Mouse (Mus musculus) heart, embryonic 15.5 days (tissue): ENCODE measurements around the gene Dennd2d. TPM values are rescaled to one million over a fixed set of nuclear protein-coding genes. Genes with fewer than 3 reads are reported as not detected.

Experiments used
- ATAC-seq: fragments of 200-750 bp; cut with Nextera tagmentation; replicated peaks from 2 replicates; pipeline ENCODE4 v1.8.0; 2017; ENCODE audit warnings: low read depth, moderate TSS enrichment; ENCODE audit not compliant: insufficient number of reproducible peaks, insufficient read depth, low FRiP score
- H3K27ac ChIP-seq: fragments of 300-500 bp; sonication (generic); 2 replicates; pipeline ENCODE4 v1.5.1; 2015; ENCODE audit warnings: mild to moderate bottlenecking, inconsistent platforms
- H3K27me3 ChIP-seq: fragments of 300-500 bp; sonication (generic); 2 replicates; pipeline ENCODE4 v1.6.1; 2015; ENCODE audit warnings: inconsistent platforms
- H3K36me3 ChIP-seq: fragments of 300-500 bp; sonication (generic); 2 replicates; pipeline ENCODE4 v1.6.1; 2015; ENCODE audit warnings: mild to moderate bottlenecking, inconsistent platforms
- H3K4me1 ChIP-seq: fragments of 300-500 bp; sonication (generic); replicated peaks from 2 replicates; pipeline ENCODE4 v1.6.1; 2015; ENCODE audit warnings: inconsistent platforms
- H3K4me2 ChIP-seq: fragments of 300-500 bp; sonication (generic); 2 replicates; pipeline ENCODE4 v1.6.1; 2015; ENCODE audit warnings: inconsistent platforms, mild to moderate bottlenecking, moderate library complexity
- H3K4me3 ChIP-seq: fragments of 300-500 bp; sonication (generic); 2 replicates; pipeline ENCODE4 v1.5.1; 2015; ENCODE audit warnings: mild to moderate bottlenecking, inconsistent platforms
- H3K9ac ChIP-seq: fragments of 300-500 bp; sonication (generic); 2 replicates; pipeline ENCODE4 v1.6.1; 2015; ENCODE audit warnings: mild to moderate bottlenecking, inconsistent platforms
- H3K9me3 ChIP-seq: fragments of 300-500 bp; sonication (generic); replicated peaks from 2 replicates; pipeline ENCODE4 v1.6.1; 2016; ENCODE audit warnings: inconsistent platforms
- WGBS: fragments of 180-500 bp; shearing (Covaris S2); methylation state at CpG from one replicate; pipeline ENCODE4 v1.1.7; 2015; ENCODE audit warnings: mixed read lengths; 5-methylcytosine and 5-hydroxymethylcytosine counted together
- polyA plus RNA-seq: library from polyadenylated mRNA; unstranded; fragments of >200 nt; fragmentation: Nextera tagmentation; extraction: Ambion mirVana; gene quantifications from 2 replicates; pipeline ENCODE4 v1.2.1, GENCODE M21; 2015

The Dennd2d gene
- polyA plus RNA-seq = 1.4 and 6.7 TPM in 2 replicates

DNA sequence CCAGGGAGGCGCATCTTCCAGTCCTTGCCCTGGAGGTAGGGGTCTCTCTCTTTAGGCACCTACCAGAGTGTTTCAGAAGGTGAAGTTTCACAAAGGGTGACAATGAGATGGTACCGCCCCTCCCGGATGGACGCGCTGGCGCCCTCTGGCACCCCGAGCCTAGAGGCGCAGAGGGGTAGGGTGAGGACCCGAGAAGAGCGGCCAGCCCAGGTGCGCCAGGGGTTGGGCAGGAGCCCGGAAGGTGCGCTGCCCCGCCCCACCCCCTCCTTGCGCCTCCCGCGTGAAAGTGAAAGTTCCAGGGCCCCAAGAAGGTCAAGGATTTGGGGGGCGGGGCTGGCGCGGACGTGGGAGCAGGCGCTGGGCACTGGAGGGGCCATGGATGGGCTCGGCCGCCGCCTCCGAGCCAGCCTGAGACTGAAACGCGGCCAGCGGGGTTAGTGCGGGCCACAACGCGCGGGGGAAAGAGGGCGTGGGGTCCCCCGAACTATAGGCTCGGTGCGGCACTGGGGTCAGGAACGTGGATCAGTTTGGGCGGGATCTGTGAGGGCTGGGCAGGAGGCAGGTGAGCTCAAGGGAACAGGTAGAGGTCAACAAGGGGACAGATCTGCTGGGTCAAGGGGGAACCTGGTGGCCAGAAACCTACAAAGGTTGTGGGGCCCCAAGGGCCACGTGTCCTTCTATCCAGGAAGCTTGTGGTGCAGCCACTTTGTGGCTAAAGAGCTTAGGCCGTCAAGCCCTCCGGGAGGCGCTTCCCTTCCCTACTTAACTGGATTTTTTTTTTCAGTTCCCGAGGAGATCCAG is at the start of gene Dennd2d:
Gene Dennd2d (plus strand): TSS at position 125 of the 801 bp plus-strand sequence.
- H3K4me3 ChIP-seq = peak within 1 kb of the TSS; percentile 65
- no peaks in the 10 kb centered on the region for H3K36me3 ChIP-seq
- WGBS = 2% methylated on average over 43 of the region's 44 CpGs
- peak; percentile 70 for ATAC-seq
- peak within 1 kb of the TSS; percentile 52 for H3K9ac ChIP-seq
- peak within 1 kb of the TSS; percentile 85 for H3K4me2 ChIP-seq
- no peaks in the 10 kb centered on the region; the same call in 1 of the 2 replicates for H3K27me3 ChIP-seq
- no peak within 1 kb of the TSS; the same call in 1 of the 2 replicates for H3K27ac ChIP-seq
- H3K4me1 ChIP-seq = peaks cover 8% of the 10 kb centered on the region
- H3K9me3 ChIP-seq = no peaks in the 10 kb centered on the region

DNA sequence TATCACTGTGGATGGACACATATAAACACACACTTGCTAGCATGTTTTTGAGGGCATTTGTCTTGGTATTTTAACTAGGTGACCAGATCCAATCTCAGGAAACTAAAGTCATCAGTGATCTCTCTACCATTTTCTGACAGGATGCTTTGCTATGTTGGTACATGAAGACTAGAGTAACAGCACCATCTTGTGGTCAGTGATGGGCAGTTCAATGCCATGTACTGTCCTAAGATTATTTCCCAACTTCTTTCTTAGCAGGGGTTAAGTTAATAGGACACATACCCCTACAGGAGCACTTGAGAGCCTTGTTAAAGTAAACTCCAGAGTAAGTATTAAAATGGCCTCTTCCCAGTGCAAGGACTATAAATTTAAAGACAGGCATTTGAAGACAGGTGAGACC is 33.6 kb upstream of the Dennd2d start:
- no peak overlapping the region for H3K4me3 ChIP-seq
- H3K4me2 ChIP-seq = no peak overlapping the region
- no peaks in the 10 kb centered on the region for H3K9me3 ChIP-seq
- H3K4me1 ChIP-seq = no peaks in the 10 kb centered on the region
- ATAC-seq = no peak
- H3K9ac ChIP-seq = no peak overlapping the region
- H3K27ac ChIP-seq = no peak overlapping the region
- no peaks in the 10 kb centered on the region for H3K27me3 ChIP-seq
- H3K36me3 ChIP-seq = no peaks in the 10 kb centered on the region

DNA sequence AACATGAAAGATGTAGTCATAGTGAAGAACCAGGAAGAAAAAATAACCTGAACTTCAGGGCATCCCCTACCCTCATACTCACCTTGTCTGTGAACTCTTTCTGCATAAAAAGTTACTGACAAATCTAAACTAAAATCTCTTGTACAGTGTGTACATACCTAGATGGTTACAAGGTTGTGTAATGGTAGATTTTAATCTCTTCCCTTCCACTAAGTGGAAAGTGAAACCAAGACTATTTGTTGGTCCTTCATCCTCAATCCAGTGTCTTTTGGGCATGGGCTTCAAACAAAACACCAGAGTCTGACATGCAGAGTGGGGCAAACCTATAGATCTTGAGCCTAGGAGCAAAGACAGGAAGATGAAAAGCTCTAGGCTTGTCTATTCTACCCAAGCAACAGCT is 33.2 kb upstream of the Dennd2d start:
- Histone ChIP-seq H3K9me3 (no peaks in the 10 kb centered on the region), H3K9ac (no peak overlapping the region), H3K4me3 (no peak overlapping the region), H3K27me3 (no peaks in the 10 kb centered on the region), H3K4me2 (no peak overlapping the region), H3K36me3 (no peaks in the 10 kb centered on the region), H3K4me1 (no peaks in the 10 kb centered on the region), H3K27ac (no peak overlapping the region)
- no peak for ATAC-seq

DNA sequence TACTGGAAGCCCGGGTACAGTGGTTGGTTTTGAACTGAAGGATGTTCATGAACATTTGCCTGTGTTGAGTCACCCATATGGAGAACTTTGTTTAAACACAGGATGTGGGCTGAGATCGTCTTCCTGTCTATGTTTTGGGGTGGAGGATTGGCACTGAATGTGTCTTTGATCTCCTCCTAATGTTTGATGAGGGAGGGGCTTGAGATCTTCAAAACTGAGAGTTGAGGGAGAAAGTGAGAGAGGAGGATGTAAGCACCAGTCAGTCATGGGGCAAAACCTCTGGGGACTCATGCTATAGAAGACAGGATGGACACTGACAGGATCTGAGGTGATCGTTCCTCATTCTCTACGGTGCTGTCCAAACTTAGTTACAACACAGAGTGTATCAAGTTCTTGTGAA is 32.6 kb upstream of the Dennd2d start:
- WGBS = 59% methylated on average over 4 of the region's 4 CpGs
- no peaks in the 10 kb centered on the region for H3K27me3 ChIP-seq
- H3K9ac ChIP-seq = no peak overlapping the region
- no peak for ATAC-seq
- no peak overlapping the region for H3K27ac ChIP-seq
- H3K36me3 ChIP-seq = no peaks in the 10 kb centered on the region
- H3K9me3 ChIP-seq = no peaks in the 10 kb centered on the region
- H3K4me1 ChIP-seq = no peaks in the 10 kb centered on the region
- H3K4me2 ChIP-seq = no peak overlapping the region
- no peak overlapping the region for H3K4me3 ChIP-seq

DNA sequence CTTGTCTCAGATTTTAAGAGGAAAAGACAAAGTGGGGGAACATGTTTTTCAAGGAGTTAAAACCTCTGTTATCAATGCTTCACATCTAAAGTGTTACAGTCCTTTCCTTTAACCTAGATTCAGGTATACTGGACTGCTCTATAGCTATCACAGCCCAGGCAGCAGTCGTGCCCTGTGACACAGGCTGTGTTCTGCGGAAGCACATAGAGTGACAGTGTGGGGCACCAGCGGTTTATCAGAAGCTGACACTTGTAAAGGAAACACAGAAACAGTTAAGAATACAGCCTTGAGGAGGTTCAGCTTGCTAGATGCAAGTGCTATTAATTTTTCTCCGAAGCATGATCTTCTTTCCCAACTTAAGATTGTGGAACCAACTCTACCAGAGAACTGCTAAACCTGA is 29.6 kb upstream of the Dennd2d start:
- H3K9me3 ChIP-seq = no peaks in the 10 kb centered on the region
- H3K4me2 ChIP-seq = no peak overlapping the region
- WGBS = 56% methylated on average over 4 of the region's 4 CpGs
- no peak for ATAC-seq
- H3K4me1 ChIP-seq = no peaks in the 10 kb centered on the region
- no peaks in the 10 kb centered on the region for H3K36me3 ChIP-seq
- no peak overlapping the region for H3K27ac ChIP-seq
- no peaks in the 10 kb centered on the region for H3K27me3 ChIP-seq
- no peak overlapping the region for H3K9ac ChIP-seq
- no peak overlapping the region for H3K4me3 ChIP-seq

DNA sequence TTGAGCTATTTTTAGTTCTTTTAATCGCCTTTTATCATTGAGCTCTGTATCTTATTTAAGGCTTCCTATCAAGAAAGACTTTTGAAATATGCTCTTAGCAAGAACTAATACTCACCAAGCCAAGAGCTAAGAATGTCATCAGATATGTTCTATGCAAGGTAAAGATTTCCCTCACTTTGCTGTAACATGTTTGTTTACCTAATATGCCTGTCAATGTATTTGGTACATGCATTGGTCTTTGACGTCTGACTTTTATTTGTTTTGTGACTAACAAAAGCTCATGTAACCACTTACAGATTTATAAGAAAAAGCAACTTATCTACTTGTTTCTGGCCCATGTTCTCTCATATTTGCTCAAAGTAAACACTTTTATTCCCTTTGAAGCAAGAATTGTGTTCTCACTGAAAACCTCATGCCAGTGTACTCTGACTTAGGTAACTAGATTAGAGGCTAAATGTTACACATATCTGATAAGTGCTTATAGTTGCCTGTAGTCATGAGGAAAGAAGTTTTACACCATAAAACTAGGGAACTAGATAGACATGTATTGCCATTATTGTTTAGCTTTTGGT is 24.8 kb upstream of the Dennd2d start:
- WGBS = 69% methylated on average over 2 of the region's 2 CpGs
- Histone ChIP-seq H3K9me3 (no peaks in the 10 kb centered on the region), H3K4me2 (no peak overlapping the region), H3K27me3 (no peaks in the 10 kb centered on the region), H3K4me1 (no peaks in the 10 kb centered on the region), H3K27ac (no peak overlapping the region), H3K36me3 (no peaks in the 10 kb centered on the region), H3K4me3 (no peak overlapping the region), H3K9ac (no peak overlapping the region)
- ATAC-seq = no peak

DNA sequence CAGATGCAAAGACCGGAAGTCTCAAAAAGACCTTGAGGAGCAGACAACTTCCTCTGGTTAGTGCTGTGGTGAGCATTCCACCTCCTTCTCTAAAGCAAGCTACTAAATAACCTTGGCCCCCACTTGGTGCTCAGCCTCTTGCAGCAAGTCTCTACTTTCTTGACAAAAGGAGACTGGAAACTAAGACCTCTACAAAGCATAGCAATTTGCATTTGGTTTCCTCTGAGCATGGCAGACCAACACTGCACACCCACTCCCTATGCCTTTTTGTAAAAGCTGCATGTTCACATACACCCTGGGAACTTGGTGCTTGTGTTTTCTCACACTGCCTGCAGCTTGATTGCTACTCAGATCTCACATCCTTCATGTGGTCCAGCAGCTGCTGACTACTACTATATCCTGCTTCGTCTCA is 20.1 kb upstream of the Dennd2d start:
- H3K4me3 ChIP-seq = no peak overlapping the region
- H3K9me3 ChIP-seq = no peaks in the 10 kb centered on the region
- ATAC-seq = no peak
- H3K27me3 ChIP-seq = no peaks in the 10 kb centered on the region
- no peak overlapping the region for H3K4me2 ChIP-seq
- no peaks in the 10 kb centered on the region for H3K4me1 ChIP-seq
- H3K27ac ChIP-seq = no peak overlapping the region
- 90% methylated on average over 2 of the region's 2 CpGs for WGBS
- no peak overlapping the region for H3K9ac ChIP-seq
- no peaks in the 10 kb centered on the region for H3K36me3 ChIP-seq

DNA sequence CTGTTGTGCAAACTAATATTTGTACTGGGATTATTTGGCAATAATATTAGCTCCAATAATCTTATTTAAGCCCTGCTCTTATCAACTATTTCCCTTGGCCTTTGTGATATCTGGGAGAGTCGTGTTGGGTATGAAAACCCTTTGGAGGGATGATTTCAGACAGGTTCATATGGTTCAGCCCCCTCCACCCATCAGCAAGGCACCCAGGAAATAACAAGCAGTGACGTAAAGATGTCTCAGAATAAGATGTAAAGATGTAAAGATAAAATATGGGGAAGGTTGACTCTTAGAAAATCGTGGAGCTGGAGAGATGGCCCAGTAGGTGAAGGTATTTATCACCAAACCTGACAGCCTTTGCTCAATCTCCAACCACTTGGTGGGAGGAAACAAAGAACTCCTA is 19.7 kb upstream of the Dennd2d start:
- Histone ChIP-seq H3K27me3 (no peaks in the 10 kb centered on the region), H3K27ac (no peak overlapping the region), H3K9me3 (no peaks in the 10 kb centered on the region), H3K4me2 (no peak overlapping the region), H3K9ac (no peak overlapping the region), H3K4me1 (no peaks in the 10 kb centered on the region), H3K36me3 (no peaks in the 10 kb centered on the region), H3K4me3 (no peak overlapping the region)
- 50% methylated on average over 3 of the region's 3 CpGs for WGBS
- no peak for ATAC-seq

DNA sequence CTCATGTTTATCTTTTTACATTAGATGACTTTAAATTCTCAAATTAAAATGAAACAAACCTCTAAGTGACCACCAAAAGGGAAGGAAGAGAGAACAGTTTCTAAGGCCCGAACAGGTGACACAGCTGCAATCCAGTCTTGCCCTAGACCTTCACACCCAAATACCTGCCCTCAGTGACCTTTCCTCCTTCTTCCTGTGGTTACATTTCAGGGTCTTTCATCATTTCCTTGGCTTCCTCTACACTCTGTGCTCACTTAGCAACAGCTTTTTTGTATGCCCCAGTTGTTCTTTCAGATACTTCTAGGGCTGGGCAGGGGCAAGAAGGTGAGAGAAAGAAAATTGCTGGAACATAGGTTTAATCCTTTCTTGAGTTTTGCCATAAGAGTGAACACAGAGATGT is 17.5 kb upstream of the Dennd2d start:
- H3K4me1 ChIP-seq = no peaks in the 10 kb centered on the region
- no peak overlapping the region for H3K27ac ChIP-seq
- no peaks in the 10 kb centered on the region for H3K9me3 ChIP-seq
- H3K36me3 ChIP-seq = no peaks in the 10 kb centered on the region
- H3K9ac ChIP-seq = no peak overlapping the region
- no peak overlapping the region for H3K4me3 ChIP-seq
- H3K27me3 ChIP-seq = no peaks in the 10 kb centered on the region
- no peak for ATAC-seq
- WGBS = 60% methylated on average over 1 of the region's 1 CpGs
- no peak overlapping the region for H3K4me2 ChIP-seq

DNA sequence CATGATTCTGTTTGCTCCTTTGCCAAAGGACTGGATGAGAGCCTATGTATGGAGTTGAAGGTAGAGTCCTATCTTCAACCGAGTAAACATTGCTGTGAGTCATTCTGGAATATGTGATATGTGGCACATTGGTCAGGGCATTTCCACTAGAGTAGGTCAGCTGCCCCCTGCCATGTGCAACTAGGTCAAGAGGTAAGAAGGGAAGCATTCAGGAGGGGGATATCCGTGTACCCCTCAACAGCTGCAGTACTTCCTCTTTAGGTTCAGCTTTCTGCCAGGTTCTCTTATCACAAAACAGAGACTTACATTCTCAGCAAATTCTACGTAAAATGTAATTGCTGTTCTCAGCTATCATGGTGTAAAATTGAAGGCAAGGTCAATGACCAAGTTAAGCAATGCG is 8.0 kb upstream of the Dennd2d start:
- Histone ChIP-seq H3K4me2 (no peak overlapping the region), H3K4me1 (no peaks in the 10 kb centered on the region), H3K4me3 (no peak overlapping the region), H3K36me3 (no peaks in the 10 kb centered on the region), H3K9me3 (no peaks in the 10 kb centered on the region), H3K27me3 (no peaks in the 10 kb centered on the region), H3K27ac (no peak overlapping the region), H3K9ac (no peak overlapping the region)
- ATAC-seq = no peak
- 63% methylated on average over 4 of the region's 4 CpGs for WGBS

DNA sequence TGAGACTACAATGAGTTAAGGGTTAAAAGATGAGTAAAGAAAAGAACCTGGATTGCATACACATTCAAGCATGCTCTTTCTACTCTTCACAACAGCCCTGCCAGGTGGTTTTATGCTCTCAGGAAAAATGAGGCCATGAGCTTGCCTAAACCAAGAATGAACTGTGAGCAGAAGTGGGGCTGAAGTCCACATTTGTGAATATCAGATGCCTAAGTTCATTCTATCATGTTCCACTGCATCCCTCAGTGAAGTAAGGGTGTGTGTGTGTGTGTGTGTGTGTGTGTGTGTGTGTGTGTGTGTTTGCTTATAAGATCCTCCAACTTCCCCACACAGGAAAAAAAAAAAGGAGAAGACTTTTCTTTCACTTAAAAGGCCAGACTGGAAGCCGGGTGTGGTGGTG is 5.3 kb upstream of the Dennd2d start:
- WGBS = 64% methylated on average over 1 of the region's 1 CpGs

DNA sequence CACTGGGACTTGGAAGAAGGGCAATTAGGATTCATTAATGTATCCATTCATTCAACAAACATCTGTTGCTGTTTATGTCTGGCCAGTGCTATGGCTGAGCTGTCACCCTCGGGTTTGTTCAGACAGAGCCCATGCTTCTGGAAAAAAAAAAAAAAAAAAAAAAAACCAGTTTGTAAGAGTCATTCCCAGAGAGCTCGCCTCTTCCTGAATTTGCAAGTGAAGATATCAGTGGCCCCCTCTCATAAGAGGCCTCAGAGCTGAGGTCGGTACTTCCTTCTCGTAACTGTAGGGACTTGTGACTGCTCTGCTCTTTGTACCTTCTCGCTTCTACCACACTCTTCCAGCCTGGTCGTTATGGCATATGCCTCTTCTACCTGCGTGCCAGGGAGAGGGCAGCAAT is 1.1 kb downstream of the Dennd2d start:
- H3K9me3 ChIP-seq = no peaks in the 10 kb centered on the region
- H3K27me3 ChIP-seq = no peaks in the 10 kb centered on the region; the same call in 1 of the 2 replicates
- no peak overlapping the region for H3K27ac ChIP-seq
- H3K4me1 ChIP-seq = peaks cover 8% of the 10 kb centered on the region
- no peak for ATAC-seq
- H3K4me2 ChIP-seq = peak overlapping the region; percentile 85
- WGBS = 52% methylated on average over 7 of the region's 7 CpGs
- peak overlapping the region; percentile 65; the same call in 1 of the 2 replicates for H3K4me3 ChIP-seq
- no peak overlapping the region for H3K9ac ChIP-seq
- H3K36me3 ChIP-seq = no peaks in the 10 kb centered on the region

More for the DNA sequence above, 5.3 kb upstream of the Dennd2d start:
- Histone ChIP-seq H3K27ac (no peak overlapping the region), H3K4me3 (no peak overlapping the region), H3K9me3 (no peaks in the 10 kb centered on the region), H3K9ac (no peak overlapping the region), H3K27me3 (no peaks in the 10 kb centered on the region; the same call in 1 of the 2 replicates), H3K4me2 (no peak overlapping the region), H3K36me3 (no peaks in the 10 kb centered on the region), H3K4me1 (no peaks in the 10 kb centered on the region)
- no peak for ATAC-seq
